Mouse (Mus musculus) midbrain, embryonic 12.5 days (tissue): ENCODE results near the gene Shroom4. TPM values are rescaled to one million over a fixed set of nuclear protein-coding genes. Genes with fewer than 3 reads are reported as not detected.

Source experiments
- ATAC-seq: fragments of 200-750 bp; cut with Nextera tagmentation; 2 replicates; pipeline ENCODE4 v1.8.0; 2017; ENCODE audit warnings: low read depth, moderate TSS enrichment, moderate library complexity; ENCODE audit not compliant: low FRiP score
- H3K27ac ChIP-seq: fragments of 300-500 bp; sonication (generic); replicated peaks from 2 replicates; pipeline ENCODE4 v1.5.1; 2016; ENCODE audit warnings: mild to moderate bottlenecking
- H3K27me3 ChIP-seq: fragments of 300-500 bp; sonication (generic); 2 replicates; pipeline ENCODE4 v1.6.1; 2016; ENCODE audit warnings: mild to moderate bottlenecking
- H3K36me3 ChIP-seq: fragments of 300-500 bp; sonication (generic); 2 replicates; pipeline ENCODE4 v1.6.1; 2016
- H3K4me1 ChIP-seq: fragments of 300-500 bp; sonication (generic); 2 replicates; pipeline ENCODE4 v1.6.1; 2016
- H3K4me2 ChIP-seq: fragments of 300-500 bp; sonication (generic); replicated peaks from 2 replicates; pipeline ENCODE4 v1.6.1; 2016; ENCODE audit warnings: mild to moderate bottlenecking, moderate library complexity
- H3K4me3 ChIP-seq: fragments of 300-500 bp; sonication (generic); 2 replicates; pipeline ENCODE4 v1.5.1; 2016; ENCODE audit warnings: mild to moderate bottlenecking
- H3K9ac ChIP-seq: fragments of 300-500 bp; sonication (generic); replicated peaks from 2 replicates; pipeline ENCODE4 v1.6.1; 2016; ENCODE audit warnings: mild to moderate bottlenecking, moderate library complexity
- H3K9me3 ChIP-seq: fragments of 300-500 bp; sonication (generic); 2 replicates; pipeline ENCODE4 v1.6.1; 2016; ENCODE audit warnings: mild to moderate bottlenecking
- whole genome bisulfite sequencing: fragments of 180-500 bp; shearing (Covaris S2); methylation state at CpG from one replicate; pipeline ENCODE4 v1.1.7; 2016; 5-methylcytosine and 5-hydroxymethylcytosine counted together
- polyA plus RNA-seq: library from polyadenylated mRNA; unstranded; fragments of >200 nt; fragmentation: Nextera tagmentation; extraction: Ambion mirVana; gene quantifications from 2 replicates; pipeline ENCODE4 v1.2.1, GENCODE M21; 2016

The Shroom4 gene
- polyA plus RNA-seq, 1 experiment from 2014 or later, result 4.0 TPM

DNA sequence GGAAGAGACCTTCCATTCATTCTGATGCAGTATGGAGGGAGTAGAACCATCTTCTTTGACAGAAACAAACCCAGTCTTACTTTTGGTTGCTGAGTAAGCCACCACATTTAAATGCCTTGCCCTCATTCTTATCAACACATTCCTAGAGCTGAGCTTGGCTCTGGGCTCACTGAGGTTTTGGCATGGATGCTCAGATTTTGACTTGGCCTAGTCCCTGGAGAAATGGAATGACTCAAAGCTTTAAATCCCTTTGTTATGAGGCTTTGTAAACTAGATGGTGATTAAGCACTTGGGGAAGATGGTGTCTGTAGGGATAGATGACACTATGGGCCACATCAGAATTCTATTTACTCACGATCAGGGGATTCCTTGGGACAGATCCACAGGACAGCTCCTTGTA is 102.2 kb downstream of the Shroom4 start:
- H3K4me2 ChIP-seq, result no peak overlapping the region
- no peak for ATAC-seq
- no peak overlapping the region for H3K4me3 ChIP-seq
- 68% methylated on average over 1 of the region's 1 CpGs for WGBS
- no peak overlapping the region for H3K9ac ChIP-seq
- H3K4me1 ChIP-seq, result no peaks in the 10 kb centered on the region
- no peaks in the 10 kb centered on the region for H3K9me3 ChIP-seq
- no peak overlapping the region for H3K27ac ChIP-seq
- no peaks in the 10 kb centered on the region for H3K27me3 ChIP-seq
- H3K36me3 ChIP-seq, result no peaks in the 10 kb centered on the region

DNA sequence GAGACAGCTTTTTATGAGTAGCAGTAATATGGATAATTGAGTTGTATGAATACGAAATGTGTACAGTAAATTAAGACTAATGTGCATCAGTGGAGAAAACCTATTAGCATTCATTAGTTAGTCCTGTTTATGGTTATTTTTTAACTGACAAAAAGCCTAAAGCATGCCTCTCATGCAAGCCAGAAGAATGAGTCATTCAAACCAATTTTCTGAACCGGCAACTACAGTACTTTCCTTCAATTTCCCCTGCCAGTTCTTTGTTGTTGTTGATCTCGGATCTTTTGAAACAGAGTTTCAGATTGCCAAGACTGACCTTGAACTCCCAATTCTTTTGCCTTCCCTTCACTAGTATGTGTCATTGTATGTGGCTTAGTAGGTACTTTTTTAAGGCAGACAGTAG is 117.6 kb downstream of the Shroom4 start:
- WGBS, result 85% methylated on average over 3 of the region's 3 CpGs
- H3K4me3 ChIP-seq, result no peak overlapping the region
- H3K9me3 ChIP-seq, result no peaks in the 10 kb centered on the region
- ATAC-seq, result no peak
- no peaks in the 10 kb centered on the region for H3K4me1 ChIP-seq
- no peaks in the 10 kb centered on the region for H3K36me3 ChIP-seq
- no peak overlapping the region for H3K27ac ChIP-seq
- H3K4me2 ChIP-seq, result no peak overlapping the region
- H3K9ac ChIP-seq, result no peak overlapping the region
- H3K27me3 ChIP-seq, result no peaks in the 10 kb centered on the region

DNA sequence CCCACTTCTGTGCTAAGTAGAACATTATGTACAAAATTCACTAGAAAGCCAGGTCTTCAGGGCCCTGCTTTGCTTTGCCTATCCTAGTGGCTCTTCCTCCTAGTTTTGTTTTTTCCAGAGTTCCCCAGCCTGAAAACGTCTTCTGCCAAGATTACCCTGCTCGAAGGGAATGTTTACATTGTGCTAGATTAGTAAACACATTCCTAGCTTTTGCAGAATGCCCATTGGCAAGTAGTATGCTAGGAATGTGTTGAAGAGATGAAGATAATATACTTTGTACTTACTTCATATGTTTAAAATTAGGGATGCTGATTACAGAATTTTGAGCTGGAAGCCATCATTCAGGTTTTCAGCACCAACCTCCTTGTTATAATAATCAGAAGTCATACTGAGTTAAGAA is 118.8 kb downstream of the Shroom4 start:
- ATAC-seq, result no peak
- Histone ChIP-seq H3K27me3 (no peaks in the 10 kb centered on the region), H3K4me1 (no peaks in the 10 kb centered on the region), H3K9me3 (no peaks in the 10 kb centered on the region), H3K36me3 (no peaks in the 10 kb centered on the region), H3K9ac (no peak overlapping the region), H3K4me3 (no peak overlapping the region), H3K4me2 (no peak overlapping the region), H3K27ac (no peak overlapping the region)
- 63% methylated on average over 2 of the region's 2 CpGs for WGBS

DNA sequence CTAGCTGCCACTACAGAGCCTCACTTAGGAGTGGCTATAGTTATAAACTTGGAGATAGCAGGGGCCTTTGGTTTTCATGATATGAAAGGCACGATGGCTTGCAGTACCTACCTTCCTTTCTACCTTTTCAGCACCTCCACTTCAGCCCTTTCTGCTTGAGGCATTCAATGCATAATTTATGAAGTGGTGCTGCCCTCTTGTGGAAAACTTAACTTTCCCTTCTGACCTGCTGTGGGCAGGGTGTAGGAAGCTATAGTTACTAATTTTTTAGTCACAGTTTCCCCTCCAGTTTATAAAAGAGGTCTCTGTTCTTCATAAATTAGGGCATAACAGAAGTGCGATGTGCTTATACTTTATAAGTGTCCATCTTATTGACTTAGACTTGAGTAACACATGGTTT is 123.3 kb downstream of the Shroom4 start:
- no peak for ATAC-seq
- H3K4me1 ChIP-seq, result no peaks in the 10 kb centered on the region
- no peak overlapping the region for H3K27ac ChIP-seq
- H3K9me3 ChIP-seq, result no peaks in the 10 kb centered on the region
- no peak overlapping the region for H3K9ac ChIP-seq
- no peak overlapping the region for H3K4me2 ChIP-seq
- H3K27me3 ChIP-seq, result no peaks in the 10 kb centered on the region
- 69% methylated on average over 2 of the region's 2 CpGs for WGBS
- no peaks in the 10 kb centered on the region for H3K36me3 ChIP-seq
- H3K4me3 ChIP-seq, result no peak overlapping the region

DNA sequence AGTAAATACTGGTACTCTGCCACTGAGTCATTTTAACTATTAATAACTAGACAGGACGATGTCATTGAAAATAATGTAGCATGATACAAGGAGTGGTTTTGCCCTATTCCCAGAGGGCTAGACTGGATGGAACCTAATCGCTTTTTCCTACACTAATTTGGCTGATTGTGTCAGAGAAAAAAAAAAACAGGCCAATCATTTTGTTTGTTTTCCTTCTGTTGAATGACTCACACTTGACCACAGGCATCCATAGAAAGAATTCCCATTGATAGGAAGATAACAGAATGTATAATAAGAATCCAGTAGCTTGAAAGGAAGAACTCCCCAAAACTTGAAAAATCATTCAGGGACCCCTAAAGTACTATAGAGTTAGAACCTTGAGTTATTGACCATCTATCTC is 137.0 kb downstream of the Shroom4 start:
- ATAC-seq, result no peak
- no peaks in the 10 kb centered on the region for H3K36me3 ChIP-seq
- 88% methylated on average over 2 of the region's 2 CpGs for WGBS

DNA sequence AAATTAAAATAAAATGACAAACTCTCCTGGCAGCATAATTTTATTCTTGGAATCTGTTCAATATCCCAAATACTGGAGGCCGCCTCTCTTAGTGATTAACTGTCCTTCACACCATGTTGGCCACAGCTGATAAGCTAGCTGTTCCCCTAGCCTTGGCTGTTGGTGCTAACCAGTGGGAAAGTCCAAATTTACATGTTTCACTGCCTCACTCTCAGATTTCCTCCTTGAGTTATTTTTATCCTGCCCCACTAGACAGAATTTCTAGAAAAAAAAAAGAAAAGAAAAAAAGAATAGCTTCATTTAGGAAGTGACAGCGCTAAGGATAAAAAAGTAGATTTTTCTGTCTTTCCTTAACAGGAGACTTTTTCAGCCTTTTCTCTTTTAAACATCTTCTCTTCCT is 138.0 kb downstream of the Shroom4 start:
- Histone ChIP-seq H3K27me3 (no peaks in the 10 kb centered on the region), H3K36me3 (no peaks in the 10 kb centered on the region), H3K4me3 (no peak overlapping the region), H3K4me1 (no peaks in the 10 kb centered on the region), H3K9ac (no peak overlapping the region), H3K9me3 (no peaks in the 10 kb centered on the region), H3K4me2 (no peak overlapping the region), H3K27ac (no peak overlapping the region)
- 93% methylated on average over 2 of the region's 2 CpGs for WGBS
- ATAC-seq, result no peak

More for the DNA sequence above, 137.0 kb downstream of the Shroom4 start:
- H3K4me2 ChIP-seq, result no peak overlapping the region
- no peak overlapping the region for H3K27ac ChIP-seq
- H3K9me3 ChIP-seq, result no peaks in the 10 kb centered on the region
- no peaks in the 10 kb centered on the region for H3K4me1 ChIP-seq
- no peak overlapping the region for H3K4me3 ChIP-seq
- no peaks in the 10 kb centered on the region for H3K27me3 ChIP-seq
- H3K9ac ChIP-seq, result no peak overlapping the region

DNA sequence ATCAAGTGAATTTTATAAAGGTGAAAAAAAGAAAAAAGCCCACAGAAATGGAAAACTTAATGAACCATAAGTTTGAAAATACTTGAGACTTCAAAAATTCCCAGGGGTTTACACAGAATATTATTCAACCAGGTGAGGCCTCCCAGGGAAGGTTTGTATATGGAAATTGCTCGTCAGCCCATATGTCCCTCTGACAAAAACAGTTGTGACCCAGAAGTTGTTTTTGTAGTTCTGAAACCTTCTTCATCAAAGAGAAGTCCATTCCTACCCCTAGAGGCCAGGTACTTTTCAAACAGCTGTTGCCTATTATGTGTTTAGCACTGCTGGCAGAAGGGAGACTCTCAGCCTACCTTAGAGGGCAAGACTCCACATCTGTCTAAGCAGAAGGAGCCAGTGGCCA is 165.4 kb downstream of the Shroom4 start:
- Histone ChIP-seq H3K27ac (no peak overlapping the region), H3K4me3 (no peak overlapping the region)

DNA sequence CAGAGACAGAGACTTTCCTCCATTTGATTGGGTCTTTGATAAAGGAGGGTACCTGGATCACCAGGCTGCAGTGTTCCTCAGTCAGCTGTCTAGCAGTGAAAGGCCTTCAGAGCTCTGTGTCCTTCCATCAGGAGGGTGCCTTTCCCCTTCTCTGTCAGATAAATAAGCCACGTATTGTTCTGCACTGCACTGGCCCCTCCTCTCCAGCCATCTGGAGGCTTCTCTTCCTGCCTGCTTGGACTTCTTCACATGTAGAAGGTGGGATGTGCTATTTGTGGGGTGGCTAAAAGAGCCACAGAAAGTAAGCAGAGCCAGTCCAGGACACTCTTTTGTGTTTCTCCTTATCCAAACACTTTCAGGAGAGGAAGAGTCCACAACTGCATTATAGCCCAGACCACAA is 174.9 kb downstream of the Shroom4 start:
- WGBS, result 38% methylated on average over 1 of the region's 1 CpGs
- Histone ChIP-seq H3K4me2 (no peak overlapping the region), H3K4me1 (no peaks in the 10 kb centered on the region), H3K9me3 (no peaks in the 10 kb centered on the region), H3K9ac (no peak overlapping the region), H3K36me3 (no peaks in the 10 kb centered on the region), H3K27me3 (no peaks in the 10 kb centered on the region), H3K27ac (no peak overlapping the region), H3K4me3 (no peak overlapping the region)
- ATAC-seq, result no peak

More for the DNA sequence above, 165.4 kb downstream of the Shroom4 start:
- Histone ChIP-seq H3K36me3 (no peaks in the 10 kb centered on the region), H3K9ac (no peak overlapping the region), H3K4me2 (no peak overlapping the region), H3K9me3 (no peaks in the 10 kb centered on the region), H3K27me3 (no peaks in the 10 kb centered on the region), H3K4me1 (no peaks in the 10 kb centered on the region)
- 91% methylated on average over 1 of the region's 1 CpGs for WGBS
- no peak for ATAC-seq

DNA sequence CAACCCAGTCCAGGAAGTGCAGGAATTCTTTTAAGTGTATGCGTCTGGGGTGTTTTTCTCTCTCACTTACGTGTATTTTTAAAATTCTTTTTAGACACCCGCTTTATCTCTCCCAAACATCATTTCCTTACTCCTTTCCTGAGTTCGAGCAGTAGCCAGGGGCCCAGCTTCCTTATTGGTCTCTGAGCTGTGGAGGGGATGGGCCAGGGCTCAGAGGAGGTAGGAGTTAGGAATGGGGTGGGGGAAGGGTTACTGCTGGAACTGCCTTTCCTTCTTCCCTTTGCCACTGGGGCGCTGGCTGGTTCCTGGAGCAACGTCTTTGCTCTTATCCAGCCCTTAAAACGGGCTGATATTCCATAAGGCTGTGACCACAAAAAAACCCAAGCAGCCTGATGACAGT is 177.3 kb downstream of the Shroom4 start:
- Histone ChIP-seq H3K4me1 (no peaks in the 10 kb centered on the region), H3K4me2 (no peak overlapping the region), H3K9me3 (no peaks in the 10 kb centered on the region), H3K27ac (no peak overlapping the region), H3K9ac (no peak overlapping the region), H3K4me3 (no peak overlapping the region), H3K36me3 (no peaks in the 10 kb centered on the region), H3K27me3 (no peaks in the 10 kb centered on the region)
- no peak for ATAC-seq
- WGBS, result 59% methylated on average over 7 of the region's 7 CpGs

DNA sequence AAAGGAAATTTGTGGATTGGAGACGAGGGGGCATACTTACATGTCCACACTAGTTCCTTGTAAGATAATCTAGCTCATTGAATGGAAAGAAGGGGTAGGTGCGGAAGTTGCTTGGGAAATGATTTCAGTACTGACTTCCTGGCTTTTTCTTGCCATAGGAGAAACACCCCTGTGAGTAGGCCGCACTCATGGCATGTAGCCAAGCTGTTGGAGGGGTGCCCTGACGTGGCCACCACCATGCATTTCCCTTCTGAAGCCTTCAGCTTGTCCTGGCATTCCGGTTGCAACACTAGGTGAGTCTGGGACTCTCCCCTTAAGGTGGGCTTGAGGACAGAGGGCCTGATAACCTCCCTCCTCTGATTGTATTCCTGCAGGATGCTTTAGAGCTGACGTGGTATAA is 181.0 kb downstream of the Shroom4 start:
- Histone ChIP-seq H3K27me3 (no peaks in the 10 kb centered on the region), H3K27ac (no peak overlapping the region), H3K4me3 (no peak overlapping the region), H3K4me2 (no peak overlapping the region), H3K9ac (no peak overlapping the region), H3K4me1 (no peaks in the 10 kb centered on the region), H3K9me3 (no peaks in the 10 kb centered on the region), H3K36me3 (no peaks in the 10 kb centered on the region)
- no peak for ATAC-seq
- WGBS, result 84% methylated on average over 6 of the region's 6 CpGs

DNA sequence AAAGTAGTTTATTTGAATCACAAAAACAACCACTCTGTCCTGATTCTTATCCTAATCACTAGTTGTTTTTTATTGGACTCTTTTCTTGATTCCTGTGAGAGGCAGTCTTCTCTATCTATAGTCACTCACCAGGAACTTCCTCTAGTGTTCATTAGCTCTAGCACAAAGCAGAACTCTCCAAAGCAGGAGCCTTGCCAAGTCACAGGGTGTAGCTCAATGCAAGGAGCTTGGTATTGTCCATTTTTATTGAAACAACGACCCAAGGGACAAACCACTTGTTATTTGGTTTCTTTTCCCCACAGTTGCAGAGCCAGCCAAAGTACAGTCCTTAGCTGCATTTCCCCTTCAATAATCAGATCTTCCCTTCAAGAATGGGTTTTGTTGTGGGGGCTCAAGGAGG is 181.5 kb downstream of the Shroom4 start:
- Histone ChIP-seq H3K27me3 (no peaks in the 10 kb centered on the region), H3K4me1 (no peaks in the 10 kb centered on the region), H3K9ac (no peak overlapping the region), H3K36me3 (no peaks in the 10 kb centered on the region), H3K4me3 (no peak overlapping the region), H3K4me2 (no peak overlapping the region), H3K9me3 (no peaks in the 10 kb centered on the region), H3K27ac (no peak overlapping the region)
- WGBS, result 77% methylated on average over 1 of the region's 1 CpGs
- no peak for ATAC-seq

DNA sequence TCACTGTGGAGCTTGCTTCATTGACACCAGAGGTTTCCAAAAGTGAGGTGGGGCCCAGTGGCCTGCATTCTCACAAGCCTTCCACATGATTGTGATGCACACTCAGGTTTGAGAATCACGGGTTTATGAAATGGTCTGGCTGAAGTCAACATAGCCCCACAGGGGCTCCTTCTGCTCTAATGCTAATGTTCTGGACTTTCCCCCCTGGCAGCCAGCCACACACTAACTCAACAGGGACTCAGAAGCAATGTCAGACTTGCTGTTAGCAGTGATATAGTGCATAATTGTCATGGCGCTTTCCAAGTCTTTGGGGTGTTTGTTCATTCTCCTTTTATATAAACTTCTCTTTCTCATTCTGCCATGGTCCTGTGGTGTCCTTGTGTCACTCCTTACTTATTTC is 183.0 kb downstream of the Shroom4 start:
- Histone ChIP-seq H3K36me3 (no peaks in the 10 kb centered on the region), H3K27ac (no peak overlapping the region), H3K4me3 (no peak overlapping the region), H3K4me1 (no peaks in the 10 kb centered on the region), H3K4me2 (no peak overlapping the region), H3K9me3 (no peaks in the 10 kb centered on the region), H3K27me3 (no peaks in the 10 kb centered on the region), H3K9ac (no peak overlapping the region)
- no peak for ATAC-seq
- WGBS, result 93% methylated on average over 2 of the region's 2 CpGs

DNA sequence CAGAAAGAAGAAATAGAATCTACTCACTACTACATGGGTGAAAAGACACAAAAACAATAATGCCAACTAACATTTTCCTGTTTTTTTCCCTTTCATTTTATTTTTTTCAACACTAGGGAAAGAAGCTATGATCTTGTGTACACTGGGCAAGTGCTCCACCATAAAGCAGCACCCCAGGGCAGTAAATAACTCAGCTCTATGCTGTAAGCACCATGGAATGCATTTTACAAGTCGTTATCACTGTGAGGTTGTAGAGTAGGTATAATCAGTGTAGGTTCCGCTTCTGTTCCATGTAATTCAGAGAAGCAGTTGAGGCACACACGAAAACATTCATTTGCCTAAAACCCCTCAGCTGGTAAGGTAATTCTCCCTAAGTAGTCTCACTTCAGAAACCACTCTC is 194.5 kb downstream of the Shroom4 start:
- Histone ChIP-seq H3K4me1 (no peaks in the 10 kb centered on the region), H3K4me2 (no peak overlapping the region), H3K27ac (no peak overlapping the region), H3K4me3 (no peak overlapping the region), H3K9me3 (no peaks in the 10 kb centered on the region), H3K36me3 (no peaks in the 10 kb centered on the region), H3K27me3 (no peaks in the 10 kb centered on the region), H3K9ac (no peak overlapping the region)
- no peak for ATAC-seq
- WGBS, result 89% methylated on average over 3 of the region's 3 CpGs
